Mouse (Mus musculus): Measurements from ENCODE around the gene Ppp1r3c.

DNA sequence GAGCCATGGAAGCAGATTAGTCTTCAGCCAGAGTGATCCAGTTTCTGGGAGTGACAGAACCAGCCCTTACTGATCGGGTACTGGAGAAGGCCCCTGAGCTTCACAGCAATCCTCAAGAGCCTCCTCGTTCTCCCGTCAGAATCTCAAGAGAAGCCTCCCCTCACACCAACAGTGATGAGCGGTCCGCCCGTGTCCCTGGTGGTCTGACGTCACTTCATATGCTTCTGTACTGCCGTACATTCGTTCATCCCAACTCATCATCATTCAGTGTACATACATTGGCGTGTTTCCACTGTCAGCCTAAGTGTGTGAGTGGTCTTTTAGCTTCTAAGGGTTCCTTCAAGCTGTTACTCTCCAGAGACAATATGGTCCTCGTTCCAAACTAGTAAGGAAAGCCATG is 50.4 kb downstream of the Ppp1r3c start:
- TF ChIP-seq POLR2A (IDR thresholded peaks at IDR 0.05; ENCODE audit: insufficient read depth, low read length) = no peak
- no peak for TF ChIP-seq CTCF (IDR thresholded peaks at IDR 0.05; ENCODE audit: low read depth, low read length)
- no peak for TF ChIP-seq EP300 (IDR thresholded peaks at IDR 0.05; ENCODE audit: insufficient read depth, low read depth, low read length)
